Mouse (Mus musculus) layer of hippocampus, adult 11-12 months (tissue): ENCODE data around the gene Tpbgl.

ENCODE experiments used
- DNase-seq: peaks from one replicate; pipeline ENCODE4 v3.0.0; 2022; ENCODE audit warnings: low spot score

Tpbgl gene

GRCm38 (mm10) chr7:99626376-99627270, at the start of gene Tpbgl:
Gene Tpbgl, minus strand, starts transcription at chr7:99627103.
- peak; percentile 22 for DNase-seq

- DNase-seq: peak; percentile 63
Observed at GRCm38 (mm10) chr7:99674890-99675289, 48.0 kb upstream of the Tpbgl start.

- DNase-seq: peak; percentile 33
Observed at GRCm38 (mm10) chr7:99674209-99674608, 47.3 kb upstream of the Tpbgl start.

- no peak for DNase-seq
Observed at GRCm38 (mm10) chr7:99673188-99673587, 46.3 kb upstream of the Tpbgl start.

GRCm38 (mm10) chr7:99671544-99672435, 44.9 kb upstream of the Tpbgl start:
- DNase-seq: no peak

GRCm38 (mm10) chr7:99670915-99671314, 44.0 kb upstream of the Tpbgl start:
- DNase-seq: no peak

GRCm38 (mm10) chr7:99668802-99669201, 41.9 kb upstream of the Tpbgl start:
- peak; percentile 65 for DNase-seq

GRCm38 (mm10) chr7:99667096-99667495, 40.2 kb upstream of the Tpbgl start:
- no peak for DNase-seq

GRCm38 (mm10) chr7:99665731-99666452, 39.0 kb upstream of the Tpbgl start:
- no peak for DNase-seq

GRCm38 (mm10) chr7:99664571-99665485, 37.9 kb upstream of the Tpbgl start:
- peak; percentile 58 for DNase-seq

GRCm38 (mm10) chr7:99663507-99664220, 36.8 kb upstream of the Tpbgl start:
- no peak for DNase-seq

- DNase-seq: no peak
Observed at GRCm38 (mm10) chr7:99662311-99662710, 35.4 kb upstream of the Tpbgl start.

- DNase-seq: no peak
Observed at GRCm38 (mm10) chr7:99661571-99662230, 34.8 kb upstream of the Tpbgl start.

- DNase-seq: no peak
Observed at GRCm38 (mm10) chr7:99661071-99661470, 34.2 kb upstream of the Tpbgl start.

- peak; percentile 87 for DNase-seq
Observed at GRCm38 (mm10) chr7:99659379-99660029, 32.6 kb upstream of the Tpbgl start.

GRCm38 (mm10) chr7:99654244-99654643, 27.3 kb upstream of the Tpbgl start:
- no peak for DNase-seq

GRCm38 (mm10) chr7:99649585-99649984, 22.7 kb upstream of the Tpbgl start:
- DNase-seq: no peak

- no peak for DNase-seq
Observed at GRCm38 (mm10) chr7:99648623-99649022, 21.7 kb upstream of the Tpbgl start.

- DNase-seq: no peak
Observed at GRCm38 (mm10) chr7:99644701-99645100, 17.8 kb upstream of the Tpbgl start.
